Mouse (Mus musculus) gastrocnemius, postnatal 4 days (tissue): ENCODE results near the gene Raph1. TPM values are rescaled to one million over a fixed set of nuclear protein-coding genes. Genes with fewer than 3 reads are reported as not detected.

Source experiments
- DNase-seq, 2 experiments: peaks; one replicate each; pipeline ENCODE4 v3.0.0; 2021 to 2022; ENCODE audit warnings: low spot score in 2 of 2, mixed read lengths in 2 of 2
- long read RNA-seq, 2 experiments: library from polyadenylated mRNA; stranded (forward); transcript quantifications; one replicate each; pipeline ENCODE4 v2.0.0; 2021
- total RNA-seq, 2 experiments: library from RNA; stranded (reverse); gene quantifications; 2 replicates each; pipeline ENCODE4 v1.2.3; 2021

The Raph1 gene
- total RNA-seq, result 100 to 1,000 TPM; 102 to 116 TPM
- long read RNA-seq, experiment 1, partial matches to known transcripts, result 1 of 13 reads
- long read RNA-seq, experiment 1, other reads (novel, unspliced or antisense), result 12 of 13 reads
- long read RNA-seq, experiment 2, full-length matches to known transcripts, result 1 of 15 reads
- long read RNA-seq, experiment 2, partial matches to known transcripts, result 0 of 15 reads
- long read RNA-seq, experiment 2, other reads (novel, unspliced or antisense), result 14 of 15 reads

- DNase-seq, result peak; percentile 82 to 87
Measured at GRCm38 (mm10) chr1:60566631-60567311, at the start of gene Raph1. Gene Raph1 (minus strand): TSS chr1:60567104.

- DNase-seq, result peak in 1 of 2 experiments; percentile 2
Measured at GRCm38 (mm10) chr1:60615703-60616102, 48.8 kb upstream of the Raph1 start.

- DNase-seq, result no peak
Measured at GRCm38 (mm10) chr1:60614902-60615301, 48.0 kb upstream of the Raph1 start.

- no peak for DNase-seq
Measured at GRCm38 (mm10) chr1:60611968-60612367, 45.1 kb upstream of the Raph1 start.

GRCm38 (mm10) chr1:60610631-60611030, 43.7 kb upstream of the Raph1 start:
- DNase-seq, result no peak

- no peak for DNase-seq
Measured at GRCm38 (mm10) chr1:60609011-60609775, 42.3 kb upstream of the Raph1 start.

GRCm38 (mm10) chr1:60604481-60605021, 37.6 kb upstream of the Raph1 start:
- no peak for DNase-seq

GRCm38 (mm10) chr1:60600682-60601081, 33.8 kb upstream of the Raph1 start:
- no peak for DNase-seq

GRCm38 (mm10) chr1:60599926-60600325, 33.0 kb upstream of the Raph1 start:
- DNase-seq, result no peak

- DNase-seq, result no peak
Measured at GRCm38 (mm10) chr1:60599013-60599701, 32.3 kb upstream of the Raph1 start.

GRCm38 (mm10) chr1:60596386-60597320, 29.7 kb upstream of the Raph1 start:
- no peak for DNase-seq

GRCm38 (mm10) chr1:60593101-60593500, 26.2 kb upstream of the Raph1 start:
- DNase-seq, result no peak

GRCm38 (mm10) chr1:60588887-60589629, 22.2 kb upstream of the Raph1 start:
- DNase-seq, result no peak

GRCm38 (mm10) chr1:60580990-60581389, 14.1 kb upstream of the Raph1 start:
- DNase-seq, result no peak

GRCm38 (mm10) chr1:60579886-60580285, 13.0 kb upstream of the Raph1 start:
- no peak for DNase-seq

GRCm38 (mm10) chr1:60572699-60573098, 5.8 kb upstream of the Raph1 start:
- no peak for DNase-seq

- DNase-seq, result no peak
Measured at GRCm38 (mm10) chr1:60569741-60570140, 2.8 kb upstream of the Raph1 start.

- DNase-seq, result no peak
Measured at GRCm38 (mm10) chr1:60569210-60569609, 2.3 kb upstream of the Raph1 start.

- DNase-seq, result no peak
Measured at GRCm38 (mm10) chr1:60567321-60567720, 417 bp upstream of the Raph1 start.
